Mouse (Mus musculus) thymus, adult 2 months (tissue): ENCODE data around the gene Tmed9.

Source experiments
- CTCF ChIP-seq: fragments of 200-500 bp; IDR thresholded peaks from 2 replicates; pipeline ENCODE4 v1.5.1; 2012; ENCODE audit warnings: mild to moderate bottlenecking, control low read depth, low read length, moderate library complexity, borderline replicate concordance; ENCODE audit not compliant: control insufficient read depth, poor library complexity, insufficient read depth; ENCODE audit errors: extremely low read depth
- POLR2A ChIP-seq: fragments of 200-500 bp; IDR thresholded peaks from 2 replicates; pipeline ENCODE4 v1.6.1; 2012; ENCODE audit warnings: mild to moderate bottlenecking, low read length, control low read depth, moderate library complexity; ENCODE audit not compliant: control insufficient read depth, poor library complexity, insufficient read depth; ENCODE audit errors: extremely low read depth

DNA sequence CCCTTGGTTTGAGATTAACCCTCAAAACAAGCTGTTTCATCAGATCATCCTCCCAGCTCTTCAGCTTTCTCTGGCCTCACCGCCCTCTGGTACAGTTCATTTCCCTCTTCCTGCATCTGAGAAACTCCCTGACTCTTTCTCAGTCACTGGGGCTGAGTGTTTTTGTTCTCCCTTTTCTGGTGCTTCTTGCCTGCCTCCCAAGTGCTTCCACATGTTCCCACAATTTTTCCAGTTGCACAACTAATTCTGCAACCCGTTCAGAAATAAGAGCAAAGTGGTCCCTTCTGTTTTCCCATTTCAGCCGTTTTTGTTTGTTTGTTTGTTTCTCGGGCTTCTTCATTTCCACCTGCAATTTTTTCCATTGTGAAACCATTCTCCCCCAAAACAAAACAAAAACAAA is 4.6 kb downstream of the Tmed9 start:
- TF ChIP-seq POLR2A (no peak), CTCF (no peak)
